Mouse (Mus musculus): ENCODE results near the gene Rbms2.
"Not testable (repeated sequence)": the region's sequence is repeated elsewhere in the genome, so short reads cannot be mapped to it uniquely, and the experiment has no call there.

Gene Rbms2

DNA sequence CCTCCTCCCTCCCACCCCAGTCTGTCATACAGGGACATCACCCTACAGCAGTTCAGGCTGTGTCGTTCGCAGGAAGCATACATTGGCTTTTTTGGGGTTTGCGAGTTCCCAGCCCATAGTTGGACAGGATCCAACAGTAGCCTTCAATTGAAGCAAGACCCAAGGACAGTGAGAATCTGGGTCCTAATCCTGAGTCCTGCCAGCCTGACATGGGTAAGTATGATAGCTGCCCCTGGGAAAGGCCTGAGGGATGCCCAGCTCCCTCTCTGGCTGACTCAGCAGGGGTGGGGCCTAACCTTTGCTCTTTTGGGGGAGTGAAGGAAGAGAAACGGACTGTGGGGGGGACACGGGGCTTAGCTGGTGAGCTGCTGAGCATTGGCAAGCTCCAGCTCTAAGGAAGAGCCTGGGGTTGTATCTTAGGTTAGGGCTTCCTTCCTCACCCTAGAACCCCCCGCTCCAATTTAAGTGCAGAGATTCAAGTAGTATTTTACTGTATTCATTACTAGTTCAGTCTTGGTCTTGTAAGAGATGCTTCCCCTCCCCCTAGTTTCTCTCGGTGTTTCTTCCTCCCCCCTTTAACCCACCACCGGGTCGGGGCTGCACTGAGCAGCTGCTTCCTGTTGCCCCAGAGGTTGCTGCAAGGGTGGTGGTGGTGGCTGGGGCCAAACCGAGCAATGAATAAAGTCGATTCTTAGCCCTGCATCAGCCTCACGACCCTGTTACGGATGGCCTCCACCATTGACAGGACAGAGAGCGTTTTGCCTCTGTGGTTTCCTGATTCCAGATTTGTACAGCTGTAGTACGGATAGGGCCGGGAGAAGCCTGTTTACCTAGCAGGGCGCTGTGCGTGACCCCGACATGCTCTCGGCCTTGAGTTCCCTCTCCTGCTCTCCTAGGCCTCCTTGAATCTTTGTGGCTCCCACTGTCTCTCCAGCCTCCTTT is 88.3 kb downstream of the Rbms2 start, which contains the start of gene Baz2a:
Baz2a (plus strand) TSS at position 14 of the 942 bp plus-strand sequence.
- no peak for DNase-seq (ENCODE audit: low read depth, low spot score)

DNA sequence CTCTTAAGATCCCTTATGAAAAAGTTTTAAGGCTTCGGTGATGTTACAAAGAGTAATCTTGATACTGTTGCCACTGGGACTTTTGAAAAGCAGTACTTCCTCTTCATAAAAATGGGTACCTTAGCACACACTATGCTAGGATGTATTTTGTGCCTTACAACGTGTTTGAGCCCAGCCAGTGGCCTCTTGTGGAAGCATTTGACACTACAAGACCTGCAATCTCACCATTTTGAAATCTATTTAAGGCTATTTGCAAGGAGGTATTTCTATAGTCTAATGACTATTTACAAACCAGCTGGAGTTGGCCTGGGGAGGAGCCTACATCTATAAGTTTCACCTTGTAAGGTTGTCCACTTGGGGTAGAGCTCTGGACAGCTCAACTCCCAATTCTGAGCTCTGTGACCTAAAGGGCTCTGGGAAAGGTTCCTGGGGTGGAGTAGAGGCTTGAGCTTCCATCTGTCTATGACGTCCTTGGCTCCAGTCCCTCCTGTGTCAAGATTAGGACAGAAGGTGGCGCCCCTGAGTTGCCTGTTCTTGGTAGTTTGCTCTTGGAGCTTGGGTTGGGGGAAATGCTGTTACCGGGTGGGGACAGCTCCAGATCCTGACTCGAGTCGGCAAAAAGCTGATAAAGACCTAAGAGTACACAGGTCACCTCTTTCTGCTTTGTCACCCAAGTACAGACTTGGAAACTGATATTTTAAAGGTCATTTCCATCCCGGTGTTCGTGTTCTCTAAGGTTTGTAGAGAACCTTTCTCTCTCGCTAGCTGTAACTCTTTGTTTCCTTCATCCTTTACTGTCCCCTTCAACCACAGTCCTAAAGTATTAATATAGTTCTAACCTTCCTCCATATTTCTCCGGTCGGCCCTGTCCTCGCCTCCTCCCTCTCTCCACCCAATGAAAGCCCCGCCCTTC is 89.2 kb downstream of the Rbms2 start:
- DNase-seq (ENCODE audit: low read depth, low spot score): peak; percentile 86

DNA sequence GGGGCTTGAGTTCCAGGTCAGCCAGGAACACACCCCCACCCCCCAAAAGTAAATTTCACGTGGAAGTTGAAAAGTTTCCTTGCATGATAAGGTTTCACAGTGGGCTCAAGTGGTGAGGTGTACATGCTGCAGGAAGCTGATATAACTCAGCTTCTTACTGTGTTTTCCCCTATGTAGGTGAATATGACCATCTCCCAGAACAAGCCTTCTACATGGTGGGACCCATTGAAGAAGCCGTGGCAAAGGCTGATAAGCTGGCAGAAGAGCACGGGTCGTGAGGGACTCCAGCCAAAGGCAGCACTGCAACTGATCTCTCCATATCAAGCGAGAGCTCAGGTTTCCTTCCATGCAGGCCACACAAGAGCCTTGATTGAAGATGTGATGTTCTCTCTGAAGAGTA is 90.3 kb downstream of the Rbms2 start:
- no peak for DNase-seq (ENCODE audit: low read depth, low spot score)

DNA sequence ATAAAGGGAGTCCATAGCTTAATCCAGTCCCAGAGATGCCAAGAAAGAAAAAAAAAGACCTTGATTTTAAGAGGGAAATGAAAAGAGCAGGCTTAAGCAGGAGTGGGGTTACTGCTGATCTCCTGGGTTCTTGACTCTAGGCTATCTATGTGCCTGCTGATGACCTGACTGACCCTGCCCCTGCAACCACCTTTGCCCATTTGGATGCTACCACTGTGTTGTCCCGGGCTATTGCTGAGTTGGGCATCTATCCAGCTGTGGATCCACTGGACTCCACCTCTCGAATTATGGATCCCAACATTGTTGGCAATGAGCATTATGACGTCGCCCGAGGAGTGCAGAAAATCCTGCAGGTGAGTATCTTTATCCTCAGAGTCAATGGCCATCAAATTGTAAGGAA is 91.9 kb downstream of the Rbms2 start:
- DNase-seq (ENCODE audit: low read depth, low spot score): no peak

DNA sequence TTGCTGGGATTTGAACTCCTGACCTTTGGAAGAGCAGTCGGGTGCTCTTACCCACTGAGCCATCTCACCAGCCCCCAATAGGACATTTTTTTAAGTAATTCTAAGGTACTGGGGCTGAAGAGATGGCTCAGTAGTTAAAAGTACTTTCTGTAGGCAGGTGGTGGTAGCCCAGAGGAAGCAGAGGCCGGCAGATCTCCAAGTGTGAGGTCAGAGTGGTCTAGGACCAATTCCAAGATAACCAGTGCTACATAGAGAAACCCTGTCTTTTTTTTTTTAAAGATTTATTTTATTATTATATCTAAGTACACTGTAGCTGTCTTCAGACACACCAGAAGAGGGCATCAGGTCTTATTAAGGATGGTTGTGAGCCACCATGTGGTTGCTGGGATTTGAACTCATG is 92.9 kb downstream of the Rbms2 start:
- not testable (repeated sequence) for DNase-seq (ENCODE audit: low read depth, low spot score)

DNA sequence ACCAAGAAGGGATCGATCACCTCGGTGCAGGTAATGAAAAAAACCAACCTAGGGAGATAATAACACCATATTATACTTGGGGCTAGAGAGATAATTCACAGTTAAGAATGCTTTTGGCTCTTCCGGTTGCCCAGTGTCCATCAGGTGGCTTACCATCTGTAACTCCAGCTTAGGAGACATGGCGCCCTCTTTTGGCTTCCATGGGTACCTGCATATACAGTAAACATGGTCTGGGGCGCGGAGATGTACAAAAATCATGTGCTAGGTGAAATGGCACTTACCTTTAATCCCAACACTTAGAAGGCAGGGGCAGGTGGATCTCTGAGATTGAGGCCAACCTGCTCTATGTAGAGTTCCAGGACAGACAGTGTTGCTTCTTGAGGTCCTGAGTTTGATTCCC is 93.7 kb downstream of the Rbms2 start:
- DNase-seq (ENCODE audit: low read depth, low spot score): no peak

DNA sequence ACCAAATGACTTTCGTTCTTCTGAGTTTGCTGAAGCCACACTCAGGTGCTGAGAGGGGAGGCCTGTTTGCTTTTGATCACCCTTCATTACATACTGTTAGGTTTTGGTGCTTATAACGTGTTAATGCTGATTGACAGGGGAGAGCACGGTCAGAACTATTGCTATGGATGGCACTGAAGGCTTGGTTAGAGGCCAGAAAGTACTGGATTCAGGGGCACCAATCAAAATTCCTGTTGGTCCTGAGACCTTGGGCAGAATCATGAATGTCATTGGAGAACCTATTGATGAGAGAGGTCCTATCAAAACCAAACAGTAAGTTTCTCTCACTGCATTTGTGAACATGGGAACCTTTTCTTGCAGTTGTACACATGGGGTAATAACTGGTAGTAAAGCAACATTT is 95.9 kb downstream of the Rbms2 start:
- DNase-seq (ENCODE audit: low read depth, low spot score): no peak

DNA sequence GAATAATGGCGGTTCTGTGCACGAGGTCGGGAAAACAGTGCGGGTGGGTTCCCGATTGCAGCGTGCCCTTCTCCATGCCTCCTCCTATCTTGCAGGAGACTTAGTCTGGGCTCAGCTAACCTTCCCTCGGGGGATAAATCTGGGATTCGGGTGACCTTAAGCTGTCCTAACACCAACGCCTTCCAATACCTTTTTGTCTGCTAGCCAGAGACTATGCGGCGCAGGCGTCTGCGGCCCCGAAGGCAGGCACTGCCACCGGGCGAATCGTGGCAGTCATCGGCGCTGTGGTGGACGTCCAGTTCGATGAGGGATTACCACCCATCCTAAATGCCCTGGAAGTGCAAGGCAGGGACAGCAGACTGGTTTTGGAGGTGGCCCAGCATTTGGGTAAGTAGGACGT is 96.4 kb downstream of the Rbms2 start:
- no peak for DNase-seq (ENCODE audit: low read depth, low spot score)

DNA sequence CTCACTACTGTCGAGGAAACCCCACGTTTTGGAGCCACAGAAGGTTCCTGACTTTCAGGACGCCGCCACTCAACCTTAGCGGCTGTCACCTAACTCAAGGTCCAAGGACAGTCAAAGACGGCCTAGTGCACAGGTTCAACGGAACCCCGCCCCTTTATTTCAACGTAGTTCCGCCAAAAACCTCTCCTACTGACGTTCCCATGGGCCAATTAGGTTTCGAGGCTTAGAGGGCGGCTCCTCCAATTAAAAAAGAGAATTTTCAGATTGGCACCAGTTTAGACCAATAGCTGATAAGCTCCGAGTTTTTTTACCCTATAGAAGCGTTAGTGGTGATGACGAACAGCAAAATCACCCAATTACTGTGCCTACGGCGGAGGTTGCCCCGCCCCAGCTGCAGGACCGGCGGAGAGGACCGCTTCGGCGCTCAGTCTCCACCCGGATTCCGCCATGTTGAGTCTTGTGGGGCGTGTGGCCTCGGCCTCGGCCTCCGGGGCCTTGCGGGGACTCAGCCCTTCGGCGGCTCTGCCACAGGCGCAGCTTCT is 97.1 kb downstream of the Rbms2 start, which contains the start of gene Atp5b:
Atp5b (plus strand) TSS at position 394 of the 542 bp plus-strand sequence.
- DNase-seq (ENCODE audit: low read depth, low spot score): peak; percentile 98

DNA sequence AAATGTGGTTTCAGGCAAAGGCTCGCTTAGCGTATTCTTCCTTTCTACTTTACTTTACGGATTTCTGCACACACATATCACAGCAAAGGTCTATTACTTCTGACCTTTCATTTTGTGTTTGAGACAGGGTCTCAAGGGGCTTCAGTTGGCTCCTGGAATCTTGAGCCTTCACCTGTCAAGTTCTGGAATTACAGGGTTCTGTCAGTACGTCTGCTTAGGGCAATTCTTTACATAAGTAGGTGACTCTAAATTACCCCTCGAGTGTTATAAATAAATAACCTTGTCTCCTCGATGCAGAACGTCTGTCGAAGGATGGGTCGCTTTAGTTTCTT is 97.7 kb downstream of the Rbms2 start:
- no peak for DNase-seq (ENCODE audit: low read depth, low spot score)

DNA sequence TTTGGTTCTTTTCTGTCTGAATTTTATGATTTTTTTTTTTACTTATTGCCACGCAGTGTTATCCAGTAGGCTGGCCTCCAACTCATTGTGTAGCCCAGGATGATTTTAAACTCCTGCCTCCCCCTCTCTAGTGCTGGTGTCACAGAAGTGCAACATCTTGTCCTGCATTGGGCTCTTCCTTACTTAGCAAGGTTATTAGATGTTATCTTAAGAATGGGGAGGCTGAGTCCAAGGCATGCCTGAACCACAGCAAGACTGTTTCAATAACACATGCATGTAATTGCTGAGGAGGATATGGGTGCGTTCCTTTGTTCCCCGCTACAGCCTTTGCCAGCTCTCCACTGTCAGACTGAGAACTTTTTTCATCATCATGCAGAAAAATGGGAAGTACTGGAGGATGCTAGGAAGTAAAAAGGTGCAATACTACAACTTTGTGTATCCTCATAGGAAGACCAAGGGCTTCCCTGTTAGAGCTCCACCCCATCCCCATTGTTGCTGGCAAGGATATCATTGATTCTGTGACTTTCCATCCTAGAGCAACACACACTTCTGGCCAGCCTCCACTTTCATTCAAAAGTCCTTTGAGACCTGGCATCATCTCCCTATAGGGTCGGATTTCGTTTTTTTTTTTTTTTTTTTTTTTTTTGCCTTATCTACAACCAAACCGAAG is 98.2 kb downstream of the Rbms2 start:
- DNase-seq (ENCODE audit: low read depth, low spot score): no peak
